Mouse (Mus musculus) forebrain, embryonic 10.5 days (tissue): ENCODE data around the gene Rab1b. TPM values are rescaled to one million over a fixed set of nuclear protein-coding genes. Genes with fewer than 3 reads are reported as not detected.

Source experiments
- DNase-seq: peaks from one replicate; pipeline ENCODE4 v3.0.0-alpha.2; 2017; ENCODE audit warnings: low spot score; ENCODE audit errors: extremely low spot score
- H3K27ac ChIP-seq: fragments of 300-500 bp; sonication (generic); 2 replicates; pipeline ENCODE4 v1.5.1; 2016; ENCODE audit warnings: mild to moderate bottlenecking
- H3K27me3 ChIP-seq: fragments of 300-500 bp; sonication (generic); 2 replicates; pipeline ENCODE4 v1.6.1; 2016; ENCODE audit warnings: mild to moderate bottlenecking; ENCODE audit not compliant: poor library complexity, severe bottlenecking
- H3K36me3 ChIP-seq: fragments of 300-500 bp; sonication (generic); replicated peaks from 2 replicates; pipeline ENCODE4 v1.6.1; 2016; ENCODE audit warnings: mild to moderate bottlenecking, moderate library complexity
- H3K4me1 ChIP-seq: fragments of 300-500 bp; sonication (generic); 2 replicates; pipeline ENCODE4 v1.6.1; 2016
- H3K4me3 ChIP-seq: fragments of 300-500 bp; sonication (generic); 2 replicates; pipeline ENCODE4 v1.5.1; 2016; ENCODE audit warnings: mild to moderate bottlenecking, moderate library complexity
- H3K9me3 ChIP-seq: fragments of 300-500 bp; sonication (generic); 2 replicates; pipeline ENCODE4 v1.6.1; 2016; ENCODE audit warnings: mild to moderate bottlenecking, moderate library complexity
- WGBS: fragments of 180-500 bp; shearing (Covaris S2); methylation state at CpG from one replicate; pipeline ENCODE4 v1.1.7; 2016; 5-methylcytosine and 5-hydroxymethylcytosine counted together
- polyA plus RNA-seq: library from polyadenylated mRNA; unstranded; fragments of >200 nt; fragmentation: Nextera tagmentation; extraction: Ambion mirVana; gene quantifications from 2 replicates; pipeline ENCODE4 v1.2.1, GENCODE M21; 2016

The Rab1b gene
- polyA plus RNA-seq, 1 experiment from 2014 or later: 253 TPM

- Histone ChIP-seq H3K9me3 (no peaks in the 10 kb centered on the region), H3K27ac (peak overlapping the region; percentile 92), H3K4me1 (peaks cover 72% of the 10 kb centered on the region), H3K27me3 (peaks cover 71% of the 10 kb centered on the region), H3K4me3 (peak overlapping the region; percentile 61), H3K36me3 (no peaks in the 10 kb centered on the region)
- no peak for DNase-seq
- WGBS: 8% methylated on average over 15 of the region's 15 CpGs
These were observed 39.7 kb downstream of the Rab1b start for GRCm38 (mm10) chr19:5067040-5067799.

GRCm38 (mm10) chr19:5065104-5065503 lies 41.8 kb downstream of the Rab1b start:
- peaks cover 69% of the 10 kb centered on the region for H3K4me1 ChIP-seq
- no peaks in the 10 kb centered on the region for H3K36me3 ChIP-seq
- no peaks in the 10 kb centered on the region for H3K9me3 ChIP-seq
- DNase-seq: no peak
- no peak overlapping the region for H3K4me3 ChIP-seq
- peak overlapping the region; percentile 20; the same call in 1 of the 2 replicates for H3K27ac ChIP-seq
- peaks cover 52% of the 10 kb centered on the region for H3K27me3 ChIP-seq
- 74% methylated on average over 7 of the region's 7 CpGs for WGBS

- WGBS: 76% methylated on average over 6 of the region's 6 CpGs
- Histone ChIP-seq H3K4me1 (peaks cover 67% of the 10 kb centered on the region), H3K27me3 (peaks cover 36% of the 10 kb centered on the region), H3K9me3 (no peaks in the 10 kb centered on the region), H3K4me3 (no peak overlapping the region), H3K27ac (peak overlapping the region; percentile 62; the same call in 1 of the 2 replicates), H3K36me3 (no peaks in the 10 kb centered on the region)
- no peak for DNase-seq
These were observed 44.4 kb downstream of the Rab1b start for GRCm38 (mm10) chr19:5062446-5062845.

- Histone ChIP-seq H3K27me3 (peaks cover 32% of the 10 kb centered on the region), H3K4me1 (peaks cover 65% of the 10 kb centered on the region), H3K4me3 (no peak overlapping the region), H3K36me3 (no peaks in the 10 kb centered on the region), H3K27ac (no peak overlapping the region), H3K9me3 (no peaks in the 10 kb centered on the region)
- 86% methylated on average over 5 of the region's 5 CpGs for WGBS
- DNase-seq: no peak
These were observed 44.8 kb downstream of the Rab1b start for GRCm38 (mm10) chr19:5062041-5062440.

GRCm38 (mm10) chr19:5060365-5061330 lies 46.2 kb downstream of the Rab1b start:
- 42% methylated on average over 5 of the region's 5 CpGs for WGBS
- peaks cover 71% of the 10 kb centered on the region for H3K4me1 ChIP-seq
- no peak for DNase-seq
- H3K27ac ChIP-seq: peak overlapping the region; percentile 65
- H3K4me3 ChIP-seq: no peak overlapping the region
- H3K27me3 ChIP-seq: peaks cover 19% of the 10 kb centered on the region
- no peaks in the 10 kb centered on the region for H3K36me3 ChIP-seq
- no peaks in the 10 kb centered on the region for H3K9me3 ChIP-seq

- no peak for DNase-seq
These were observed 47.8 kb downstream of the Rab1b start for GRCm38 (mm10) chr19:5058801-5059771.

GRCm38 (mm10) chr19:5057876-5058775 lies 48.7 kb downstream of the Rab1b start:
- peaks cover 67% of the 10 kb centered on the region for H3K4me1 ChIP-seq
- no peak overlapping the region for H3K4me3 ChIP-seq
- no peaks in the 10 kb centered on the region for H3K36me3 ChIP-seq
- no peak for DNase-seq
- H3K27me3 ChIP-seq: peaks cover 24% of the 10 kb centered on the region
- WGBS: 21% methylated on average over 16 of the region's 16 CpGs
- no peaks in the 10 kb centered on the region for H3K9me3 ChIP-seq
- peak overlapping the region; percentile 65 for H3K27ac ChIP-seq

More at GRCm38 (mm10) chr19:5058801-5059771, 47.8 kb downstream of the Rab1b start:
- peak overlapping the region; percentile 65 for H3K27ac ChIP-seq
- H3K4me3 ChIP-seq: peak overlapping the region; percentile 20; the same call in 1 of the 2 replicates
- H3K36me3 ChIP-seq: no peaks in the 10 kb centered on the region
- peaks cover 15% of the 10 kb centered on the region for H3K27me3 ChIP-seq
- no peaks in the 10 kb centered on the region for H3K9me3 ChIP-seq
- WGBS: 13% methylated on average over 10 of the region's 10 CpGs
- H3K4me1 ChIP-seq: peaks cover 63% of the 10 kb centered on the region

GRCm38 (mm10) chr19:5056251-5056650 lies 50.6 kb downstream of the Rab1b start:
- no peaks in the 10 kb centered on the region for H3K9me3 ChIP-seq
- no peaks in the 10 kb centered on the region; the same call in none of the 2 replicates for H3K36me3 ChIP-seq
- peak overlapping the region; percentile 63; the same call in 1 of the 2 replicates for H3K27ac ChIP-seq
- DNase-seq: peak; percentile 68
- peaks cover 43% of the 10 kb centered on the region for H3K27me3 ChIP-seq
- WGBS: 15% methylated on average over 6 of the region's 6 CpGs
- 0 out of 2 replicates have a peak overlapping the region, but pooled peaks have one; percentile 16 for H3K4me3 ChIP-seq
- peaks cover 67% of the 10 kb centered on the region for H3K4me1 ChIP-seq

- 21% methylated on average over 9 of the region's 9 CpGs for WGBS
- H3K27ac ChIP-seq: no peak overlapping the region
- no peaks in the 10 kb centered on the region for H3K9me3 ChIP-seq
- H3K4me3 ChIP-seq: peak overlapping the region; percentile 14; the same call in 1 of the 2 replicates
- H3K27me3 ChIP-seq: peaks cover 57% of the 10 kb centered on the region
- peaks cover 10% of the 10 kb centered on the region for H3K36me3 ChIP-seq
- peak; percentile 75 for DNase-seq
- H3K4me1 ChIP-seq: peaks cover 65% of the 10 kb centered on the region
These were observed 53.0 kb downstream of the Rab1b start for GRCm38 (mm10) chr19:5053909-5054308.

- Histone ChIP-seq H3K36me3 (peaks cover 21% of the 10 kb centered on the region), H3K4me3 (no peak overlapping the region), H3K4me1 (peaks cover 58% of the 10 kb centered on the region), H3K9me3 (no peaks in the 10 kb centered on the region), H3K27ac (0 out of 2 replicates have a peak overlapping the region, but pooled peaks have one; percentile 40), H3K27me3 (peaks cover 49% of the 10 kb centered on the region)
- no peak for DNase-seq
- 59% methylated on average over 17 of the region's 17 CpGs for WGBS
These were observed 54.0 kb downstream of the Rab1b start for GRCm38 (mm10) chr19:5052853-5053252.
